Mouse (Mus musculus) limb, embryonic 15.5 days (tissue): Measurements from ENCODE around the gene Ntsr2. TPM values are rescaled to one million over a fixed set of nuclear protein-coding genes. Genes with fewer than 3 reads are reported as not detected.
"Not testable (repeated sequence)": the region's sequence is repeated elsewhere in the genome, so short reads cannot be mapped to it uniquely, and the experiment has no call there.

Source experiments
- ATAC-seq: fragments of 200-750 bp; cut with Nextera tagmentation; 2 replicates; pipeline ENCODE4 v1.8.0; 2017; ENCODE audit warnings: low read depth, moderate TSS enrichment; ENCODE audit not compliant: insufficient number of reproducible peaks, low FRiP score, low TSS enrichment
- H3K27ac ChIP-seq: fragments of 300-500 bp; sonication (generic); 2 replicates; pipeline ENCODE4 v1.5.1; 2015; ENCODE audit warnings: moderate library complexity, mild to moderate bottlenecking, inconsistent platforms
- H3K27me3 ChIP-seq: fragments of 300-500 bp; sonication (generic); 2 replicates; pipeline ENCODE4 v1.6.1; 2015; ENCODE audit warnings: inconsistent platforms
- H3K36me3 ChIP-seq: fragments of 300-500 bp; sonication (generic); 2 replicates; pipeline ENCODE4 v1.6.1; 2015; ENCODE audit warnings: inconsistent platforms
- H3K4me1 ChIP-seq: fragments of 300-500 bp; sonication (generic); 2 replicates; pipeline ENCODE4 v1.6.1; 2015; ENCODE audit warnings: inconsistent platforms
- H3K4me2 ChIP-seq: fragments of 300-500 bp; sonication (generic); 2 replicates; pipeline ENCODE4 v1.6.1; 2015; ENCODE audit warnings: mild to moderate bottlenecking, inconsistent platforms
- H3K4me3 ChIP-seq: fragments of 300-500 bp; sonication (generic); 2 replicates; pipeline ENCODE4 v1.5.1; 2015; ENCODE audit warnings: mild to moderate bottlenecking, inconsistent platforms
- H3K9ac ChIP-seq: fragments of 300-500 bp; sonication (generic); 2 replicates; pipeline ENCODE4 v1.6.1; 2015; ENCODE audit warnings: inconsistent platforms
- H3K9me3 ChIP-seq: fragments of 300-500 bp; sonication (generic); 2 replicates; pipeline ENCODE4 v1.6.1; 2016; ENCODE audit warnings: inconsistent platforms
- WGBS: fragments of 180-500 bp; shearing (Covaris S2); methylation state at CpG from one replicate; pipeline ENCODE4 v1.1.7; 2015; 5-methylcytosine and 5-hydroxymethylcytosine counted together
- polyA plus RNA-seq: library from polyadenylated mRNA; unstranded; fragments of >200 nt; fragmentation: Nextera tagmentation; extraction: Ambion mirVana; gene quantifications from 2 replicates; pipeline ENCODE4 v1.2.1, GENCODE M21; 2015

Ntsr2 gene
- polyA plus RNA-seq, 1 experiment from 2014 or later = not detected

DNA sequence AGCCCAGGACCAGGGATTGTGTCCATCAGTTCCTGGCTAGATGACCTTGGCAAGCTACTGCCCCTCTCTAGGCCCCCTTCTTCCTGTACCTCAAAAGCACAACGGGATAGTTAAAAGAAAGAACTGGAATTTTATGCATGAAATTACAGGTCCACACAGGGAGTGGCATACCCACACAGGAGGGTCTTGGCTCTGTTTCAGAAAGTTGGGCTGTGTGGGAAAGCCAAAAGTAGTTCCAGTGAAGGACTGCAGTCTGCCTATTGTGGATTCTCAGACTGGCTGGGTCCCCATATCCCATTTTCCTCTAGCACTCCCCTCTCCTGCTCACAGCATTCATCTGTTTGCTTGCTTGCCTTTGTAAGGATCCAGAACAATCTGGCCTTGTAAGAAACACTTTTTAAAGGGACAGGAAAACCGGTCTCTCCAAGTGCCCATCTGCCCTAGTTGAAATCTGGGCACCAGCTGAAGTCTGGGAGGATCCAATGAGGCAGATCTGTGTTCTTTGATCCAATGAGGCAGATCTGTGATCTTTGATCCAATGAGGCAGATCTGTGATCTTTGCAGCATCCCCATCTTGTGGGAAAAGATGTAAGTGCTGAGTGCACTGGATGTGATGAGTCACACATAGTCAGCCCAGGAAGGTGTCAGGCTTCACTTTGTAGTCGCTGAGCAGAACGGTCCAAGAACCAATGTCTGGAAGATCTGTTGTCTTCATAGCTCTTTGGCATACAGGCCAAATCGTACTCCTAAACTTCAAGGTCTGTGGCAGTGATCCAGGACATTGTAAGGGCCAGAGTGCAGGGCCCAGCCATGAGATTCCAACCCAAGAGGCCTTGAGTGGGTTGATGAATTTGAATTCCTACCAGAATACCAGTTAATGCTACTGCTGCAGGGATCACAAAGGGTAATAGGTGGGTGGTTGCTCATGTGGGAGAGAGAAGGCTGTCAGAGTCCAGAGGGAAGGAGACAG is 4.0 kb downstream of the Ntsr2 start:
- no peak overlapping the region for H3K9ac ChIP-seq
- no peaks in the 10 kb centered on the region for H3K36me3 ChIP-seq
- H3K4me3 ChIP-seq = no peak overlapping the region
- peaks cover 38% of the 10 kb centered on the region for H3K27me3 ChIP-seq
- peaks cover 9% of the 10 kb centered on the region for H3K4me1 ChIP-seq
- ATAC-seq = no peak
- H3K27ac ChIP-seq = no peak overlapping the region
- H3K4me2 ChIP-seq = no peak overlapping the region
- WGBS = 70% methylated on average over 5 of the region's 5 CpGs
- no peaks in the 10 kb centered on the region for H3K9me3 ChIP-seq

DNA sequence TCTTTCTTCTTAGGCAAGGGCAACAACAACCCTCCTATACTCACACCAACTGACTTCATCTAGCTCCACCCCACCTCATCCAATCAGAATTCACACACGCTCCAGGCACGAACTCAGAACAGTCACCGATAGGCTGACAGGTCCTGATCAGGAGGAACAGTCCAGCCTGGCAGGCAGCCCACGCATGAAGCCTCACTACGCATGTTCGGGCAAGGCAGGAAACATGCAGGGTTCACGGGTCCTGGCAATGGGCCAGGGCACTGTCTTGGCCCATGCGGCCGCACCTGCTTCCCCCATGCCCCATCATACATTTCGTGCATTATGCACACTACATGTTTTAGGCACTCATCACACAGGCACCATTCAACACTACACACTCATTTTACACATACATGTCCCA is 8.3 kb downstream of the Ntsr2 start:
- Histone ChIP-seq H3K36me3 (no peaks in the 10 kb centered on the region), H3K4me3 (no peak overlapping the region), H3K9me3 (no peaks in the 10 kb centered on the region), H3K4me2 (no peak overlapping the region), H3K27ac (no peak overlapping the region), H3K27me3 (no peaks in the 10 kb centered on the region), H3K9ac (no peak overlapping the region), H3K4me1 (no peaks in the 10 kb centered on the region)
- 69% methylated on average over 10 of the region's 10 CpGs for WGBS
- ATAC-seq = no peak

DNA sequence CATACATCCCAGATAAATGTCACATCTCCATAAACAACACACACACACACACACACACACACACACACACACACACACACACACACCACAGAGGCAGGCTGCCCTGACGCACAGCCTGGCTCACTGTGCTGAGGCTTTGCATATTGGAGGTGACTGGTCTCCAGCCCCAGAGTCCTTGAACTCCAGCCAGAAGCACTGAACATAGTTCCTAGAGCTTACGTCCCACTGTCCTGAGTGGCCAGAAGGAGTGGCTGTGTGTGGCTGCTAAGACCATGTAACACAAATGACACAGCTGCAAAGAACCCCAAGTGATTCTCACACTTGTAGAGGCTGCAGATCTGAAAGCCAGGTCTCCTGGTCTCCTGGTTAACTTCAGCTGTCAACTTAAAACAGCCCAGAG is 8.8 kb downstream of the Ntsr2 start:
- ATAC-seq = no peak
- H3K36me3 ChIP-seq = no peaks in the 10 kb centered on the region
- no peaks in the 10 kb centered on the region for H3K9me3 ChIP-seq
- H3K4me1 ChIP-seq = no peaks in the 10 kb centered on the region
- no peaks in the 10 kb centered on the region for H3K27me3 ChIP-seq
- no peak overlapping the region for H3K4me2 ChIP-seq
- WGBS = 72% methylated on average over 2 of the region's 2 CpGs
- no peak overlapping the region for H3K9ac ChIP-seq
- H3K4me3 ChIP-seq = no peak overlapping the region
- H3K27ac ChIP-seq = no peak overlapping the region

DNA sequence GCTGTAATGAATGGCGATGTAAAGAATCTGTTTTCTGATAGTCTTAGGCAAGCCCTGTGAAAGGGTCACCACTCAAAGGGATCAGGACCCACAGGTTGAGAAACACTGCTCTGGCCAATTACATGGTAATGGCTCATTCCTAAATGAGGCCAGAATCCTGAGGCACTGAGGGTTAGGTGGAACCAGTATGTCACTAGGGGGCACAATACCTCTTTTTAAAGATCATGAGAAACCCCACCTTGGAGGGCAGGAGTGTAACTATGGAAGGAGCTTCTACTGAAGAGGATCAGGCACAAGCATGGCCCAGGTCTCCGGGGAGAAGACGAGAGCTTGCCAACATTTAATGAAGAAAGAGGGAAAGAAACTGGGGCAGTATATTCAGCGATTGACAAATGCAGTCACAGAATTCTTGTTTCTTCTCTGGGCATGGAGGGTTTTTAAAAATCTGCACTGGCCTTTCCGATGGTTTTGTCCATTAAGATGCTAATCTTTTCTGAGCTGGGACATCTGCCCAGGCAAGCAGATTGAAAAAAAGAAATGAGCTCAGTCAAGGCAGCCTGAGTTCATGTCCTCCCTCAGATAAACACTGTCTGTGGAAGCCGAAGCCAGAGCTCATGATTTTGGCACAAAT is 9.9 kb downstream of the Ntsr2 start:
- Histone ChIP-seq H3K4me3 (no peak overlapping the region), H3K4me1 (no peaks in the 10 kb centered on the region), H3K27ac (no peak overlapping the region), H3K9me3 (no peaks in the 10 kb centered on the region), H3K36me3 (no peaks in the 10 kb centered on the region), H3K9ac (no peak overlapping the region), H3K27me3 (no peaks in the 10 kb centered on the region), H3K4me2 (no peak overlapping the region)
- 70% methylated on average over 6 of the region's 6 CpGs for WGBS
- no peak for ATAC-seq

DNA sequence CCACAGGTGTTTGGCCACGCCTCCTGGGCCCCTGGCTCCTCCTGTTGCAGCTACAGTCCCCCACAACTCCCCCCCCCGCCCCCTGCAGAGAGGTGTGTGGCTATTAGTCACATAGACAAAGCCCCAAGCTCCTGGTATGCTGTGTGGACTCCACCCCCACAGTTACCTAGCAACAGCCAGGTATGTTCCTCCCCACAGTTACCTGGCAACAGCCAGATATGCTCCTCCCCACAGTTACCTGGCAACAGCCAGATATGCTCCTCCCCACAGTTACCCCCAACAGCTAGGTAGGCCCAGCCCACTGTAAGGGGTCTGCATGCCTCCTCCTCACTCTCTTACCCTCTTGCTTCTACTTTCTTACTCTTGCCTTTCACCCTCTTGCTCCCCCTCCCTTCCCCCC is 11.8 kb downstream of the Ntsr2 start:
- Histone ChIP-seq H3K9ac (no peak overlapping the region), H3K4me1 (no peaks in the 10 kb centered on the region), H3K36me3 (no peaks in the 10 kb centered on the region), H3K9me3 (no peaks in the 10 kb centered on the region), H3K27me3 (no peaks in the 10 kb centered on the region), H3K4me3 (no peak overlapping the region), H3K27ac (no peak overlapping the region), H3K4me2 (no peak overlapping the region)
- WGBS = 10% methylated on average over 2 of the region's 2 CpGs
- ATAC-seq = no peak

DNA sequence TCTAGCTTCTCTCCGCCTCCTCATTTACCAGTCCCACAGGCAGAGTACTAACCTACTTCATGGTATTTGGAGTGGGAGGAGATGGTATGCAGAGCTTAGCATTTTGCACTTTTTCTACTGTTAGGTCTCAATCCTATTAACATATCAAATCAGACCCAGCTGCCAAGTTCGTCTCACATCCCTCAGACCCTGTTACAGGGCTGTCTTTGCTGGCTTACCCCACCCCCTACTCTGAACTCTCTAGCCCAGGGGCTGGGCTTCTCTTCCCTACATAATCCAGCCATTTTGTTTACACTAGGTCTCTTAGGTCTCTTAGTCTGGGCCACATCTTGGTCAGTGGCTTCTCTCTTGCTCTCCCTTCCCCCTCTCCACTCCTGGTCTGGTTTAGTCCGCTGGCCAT is 16.0 kb downstream of the Ntsr2 start:
- H3K36me3 ChIP-seq = no peaks in the 10 kb centered on the region
- H3K4me2 ChIP-seq = no peak overlapping the region
- no peak overlapping the region for H3K9ac ChIP-seq
- 64% methylated on average over 3 of the region's 3 CpGs for WGBS
- no peak overlapping the region for H3K4me3 ChIP-seq
- ATAC-seq = no peak
- no peaks in the 10 kb centered on the region for H3K27me3 ChIP-seq
- H3K27ac ChIP-seq = no peak overlapping the region
- no peaks in the 10 kb centered on the region for H3K9me3 ChIP-seq
- H3K4me1 ChIP-seq = no peaks in the 10 kb centered on the region

DNA sequence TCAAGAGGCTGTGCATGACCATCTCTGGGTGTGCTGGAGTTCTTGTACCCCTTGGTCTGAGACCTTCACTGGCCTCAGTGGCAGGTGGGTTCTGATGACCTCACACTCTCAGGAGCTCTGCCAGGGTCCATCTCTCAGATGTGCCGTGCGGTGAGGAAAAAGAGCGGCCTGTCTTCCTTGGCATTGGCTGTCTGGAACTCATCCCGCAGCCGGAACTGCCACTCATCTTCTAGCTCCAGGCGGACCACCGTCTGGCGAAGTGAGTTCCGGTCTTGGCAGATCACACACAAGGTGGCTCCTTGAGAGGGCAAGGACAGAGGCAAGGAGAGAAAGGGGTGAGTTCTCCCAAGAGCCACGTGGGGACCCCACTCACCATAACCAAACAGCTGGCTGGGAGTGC is 19.1 kb downstream of the Ntsr2 start:
- Histone ChIP-seq H3K27me3 (no peaks in the 10 kb centered on the region), H3K9ac (no peak overlapping the region), H3K27ac (no peak overlapping the region), H3K4me1 (no peaks in the 10 kb centered on the region), H3K4me2 (no peak overlapping the region), H3K4me3 (no peak overlapping the region), H3K36me3 (no peaks in the 10 kb centered on the region), H3K9me3 (no peaks in the 10 kb centered on the region)
- ATAC-seq = no peak
- WGBS = 90% methylated on average over 10 of the region's 10 CpGs

DNA sequence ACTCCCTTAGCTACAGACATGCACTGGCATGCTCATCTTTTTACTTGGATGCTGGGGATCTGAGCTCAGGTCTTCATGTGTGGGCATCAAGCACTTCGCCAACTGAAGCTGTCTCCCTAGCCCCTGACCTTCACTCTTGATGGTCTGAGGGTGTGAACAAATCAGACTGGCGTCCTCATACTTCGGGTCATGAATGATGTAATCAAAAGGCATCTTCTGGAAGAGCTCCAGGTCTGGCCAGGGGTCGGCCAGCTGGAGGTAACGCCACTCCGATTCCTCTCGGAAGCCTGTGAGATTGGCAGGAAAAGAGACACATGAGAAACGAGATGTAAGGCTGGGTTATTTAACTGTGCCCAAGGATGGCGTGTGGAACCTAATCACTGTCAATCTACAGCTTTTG is 37.4 kb downstream of the Ntsr2 start:
- Histone ChIP-seq H3K9me3 (no peaks in the 10 kb centered on the region), H3K4me1 (no peaks in the 10 kb centered on the region), H3K36me3 (no peaks in the 10 kb centered on the region), H3K4me3 (no peak overlapping the region), H3K4me2 (no peak overlapping the region), H3K27ac (no peak overlapping the region), H3K9ac (no peak overlapping the region), H3K27me3 (no peaks in the 10 kb centered on the region)
- 88% methylated on average over 9 of the region's 9 CpGs for WGBS
- no peak for ATAC-seq

DNA sequence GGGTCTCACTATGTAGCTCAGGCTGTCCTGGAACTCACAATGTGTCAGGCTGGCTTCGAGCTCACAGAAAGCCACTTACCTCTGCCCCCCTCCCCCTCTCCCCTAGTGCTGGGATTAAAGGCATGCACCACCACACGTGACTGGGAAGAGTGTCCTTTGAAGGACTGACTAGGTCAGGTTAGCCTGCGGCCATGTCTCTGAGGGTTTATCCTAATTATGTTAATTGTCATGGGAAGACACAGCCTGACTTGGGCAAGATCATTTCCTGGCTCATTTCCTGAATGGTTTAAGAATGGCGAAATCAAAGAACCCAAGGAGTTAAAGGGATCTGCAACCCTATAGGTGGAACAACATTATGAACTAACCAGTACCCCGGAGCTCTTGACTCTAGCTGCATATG is 41.6 kb downstream of the Ntsr2 start:
- H3K4me3 ChIP-seq = no peak overlapping the region
- no peak overlapping the region for H3K9ac ChIP-seq
- H3K9me3 ChIP-seq = no peaks in the 10 kb centered on the region
- no peaks in the 10 kb centered on the region for H3K36me3 ChIP-seq
- no peaks in the 10 kb centered on the region for H3K4me1 ChIP-seq
- H3K4me2 ChIP-seq = no peak overlapping the region
- no peak overlapping the region for H3K27ac ChIP-seq
- ATAC-seq = no peak
- no peaks in the 10 kb centered on the region for H3K27me3 ChIP-seq
- WGBS = 54% methylated on average over 5 of the region's 5 CpGs

DNA sequence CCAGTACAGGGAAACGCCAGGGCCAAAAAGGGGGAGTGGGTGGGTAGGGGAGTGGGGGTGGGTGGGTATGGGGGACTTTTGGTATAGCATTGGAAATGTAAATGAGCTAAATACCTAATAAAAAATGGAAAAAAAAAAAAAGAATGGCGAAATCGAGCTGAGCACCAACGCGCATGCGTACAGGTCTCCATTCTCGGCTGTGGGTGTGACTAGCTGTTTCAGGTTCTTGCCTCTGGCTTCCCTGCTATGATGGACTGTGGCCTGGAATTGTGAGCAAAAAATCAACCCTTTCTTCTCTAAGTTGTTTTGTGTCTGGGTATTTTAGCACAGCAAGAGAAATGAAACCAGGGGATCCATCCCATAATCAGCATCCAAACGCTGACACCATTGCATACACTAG is 42.1 kb downstream of the Ntsr2 start:
- not testable (repeated sequence) for H3K4me2 ChIP-seq, H3K27ac ChIP-seq, H3K4me1 ChIP-seq, H3K27me3 ChIP-seq, H3K36me3 ChIP-seq, ATAC-seq, H3K9ac ChIP-seq, H3K4me3 ChIP-seq, H3K9me3 ChIP-seq
- 87% methylated on average over 8 of the region's 8 CpGs for WGBS

DNA sequence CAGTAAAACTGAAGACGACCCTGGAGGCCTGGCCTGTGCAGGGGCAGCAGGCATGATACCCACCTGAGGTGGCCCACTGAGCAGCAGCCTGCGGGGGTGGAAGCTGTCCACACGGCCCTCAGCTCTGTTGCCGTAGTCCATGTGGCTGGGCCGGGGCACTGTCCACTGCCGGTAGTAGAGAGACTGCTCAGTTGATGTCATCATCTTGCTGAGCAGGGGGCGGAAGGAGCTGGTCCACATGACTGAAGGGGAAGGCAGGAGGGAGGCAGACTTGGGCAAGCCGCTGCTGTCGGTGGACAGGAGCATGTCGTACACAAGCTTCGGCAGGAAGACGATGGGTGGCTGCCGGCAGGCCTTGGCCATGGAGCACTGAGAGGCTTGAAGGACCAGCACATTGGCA is 43.0 kb downstream of the Ntsr2 start:
- no peak for ATAC-seq
- Histone ChIP-seq H3K36me3 (no peaks in the 10 kb centered on the region), H3K9me3 (no peaks in the 10 kb centered on the region), H3K4me2 (no peak overlapping the region), H3K4me3 (no peak overlapping the region), H3K27ac (no peak overlapping the region), H3K9ac (no peak overlapping the region), H3K27me3 (no peaks in the 10 kb centered on the region), H3K4me1 (no peaks in the 10 kb centered on the region)
- WGBS = 90% methylated on average over 13 of the region's 13 CpGs

DNA sequence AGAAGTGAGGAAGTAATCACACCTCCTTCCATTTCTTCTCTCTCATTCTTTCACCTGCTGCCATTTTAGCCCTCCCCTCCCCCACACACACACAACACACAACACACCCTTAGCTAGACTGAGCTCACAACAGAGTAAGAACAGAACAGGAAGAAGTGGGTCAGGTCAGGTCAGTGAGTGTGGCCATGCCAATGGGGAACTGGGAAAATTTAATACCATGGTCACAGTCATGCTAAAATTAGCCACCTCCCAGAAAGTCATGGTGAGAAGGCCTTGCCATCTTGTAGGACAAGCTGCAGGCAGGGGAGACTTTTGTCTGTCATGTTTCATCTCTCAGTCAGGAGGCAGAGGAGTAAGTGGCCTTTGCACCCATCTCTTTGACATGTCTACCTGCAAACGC is 45.5 kb downstream of the Ntsr2 start:
- no peaks in the 10 kb centered on the region for H3K9me3 ChIP-seq
- H3K36me3 ChIP-seq = no peaks in the 10 kb centered on the region
- H3K27ac ChIP-seq = no peak overlapping the region
- no peak overlapping the region for H3K4me3 ChIP-seq
- no peak for ATAC-seq
- no peak overlapping the region for H3K4me2 ChIP-seq
- 83% methylated on average over 1 of the region's 1 CpGs for WGBS
- no peaks in the 10 kb centered on the region for H3K27me3 ChIP-seq
- no peaks in the 10 kb centered on the region for H3K4me1 ChIP-seq
- H3K9ac ChIP-seq = no peak overlapping the region
